In genomic region chr10:99416896-99417479, GRCm38 (mm10) we compare ENCODE assay signal across 14 mouse cellular contexts.
A peak's percentile ranks its signal among the peaks of the same experiment; 100 is the strongest.
DNase-seq lines count a peak whose midpoint lies in the region; ATAC-seq and TF ChIP-seq lines count a peak whose summit lies in the region.
"Had no signal": no experiment of that assay in that cellular context is flagged by ENCODE, and none has a peak within 500 bp of the region (broad histone marks: within the 10 kb centered on the region; RNA-seq: fewer than 3 reads in every experiment).

No protein-coding gene starts in this region.

- 36% methylated on average over 3 of the region's 3 CpGs for WGBS in lung, postnatal 0 days
- 17% methylated on average over 3 of the region's 3 CpGs for WGBS in embryonic facial prominence, embryonic 11.5 days

- no peaks in the 10 kb centered on the region for H3K36me3 ChIP-seq in lung, postnatal 0 days (ENCODE audit: insufficient read depth, low read length)
- no peaks in the 10 kb centered on the region for H3K36me3 ChIP-seq in embryonic facial prominence, embryonic 11.5 days (replicated peaks; ENCODE audit: control insufficient read depth, insufficient read depth, low read depth, low read length)
- H3K36me3 ChIP-seq: intestine, embryonic 15.5 days; liver, embryonic 13.5 days; neural tube, embryonic 15.5 days had no signal

- H3K27ac ChIP-seq in lung, postnatal 0 days (ENCODE audit: low read length) = no peak overlapping the region
- H3K27ac ChIP-seq in embryonic facial prominence, embryonic 11.5 days (replicated peaks; ENCODE audit: low read depth, low read length) = 0 out of 2 replicates have a peak overlapping the region, but pooled peaks have one; percentile 16
- H3K27ac ChIP-seq: heart, adult 2 months; intestine, embryonic 15.5 days; liver, embryonic 13.5 days; neural tube, embryonic 15.5 days had no signal

- H3K27me3 ChIP-seq in lung, postnatal 0 days (replicated peaks; ENCODE audit: insufficient read depth, low read length) = no peaks in the 10 kb centered on the region
- H3K27me3 ChIP-seq in embryonic facial prominence, embryonic 11.5 days (ENCODE audit: control insufficient read depth, insufficient read depth, low read length) = no peaks in the 10 kb centered on the region
- H3K27me3 ChIP-seq: intestine, embryonic 15.5 days; liver, embryonic 13.5 days; neural tube, embryonic 15.5 days had no signal

- H3K9ac ChIP-seq in lung, postnatal 0 days (replicated peaks; ENCODE audit: low read depth) = no peak overlapping the region
- H3K9ac ChIP-seq in embryonic facial prominence, embryonic 11.5 days (replicated peaks; ENCODE audit: low read length) = no peak overlapping the region
- H3K9ac ChIP-seq: intestine, embryonic 15.5 days; liver, embryonic 13.5 days; neural tube, embryonic 15.5 days had no signal

- no peak overlapping the region for H3K4me2 ChIP-seq in lung, postnatal 0 days (replicated peaks; ENCODE audit: low read depth, low read length)
- H3K4me2 ChIP-seq in embryonic facial prominence, embryonic 11.5 days (ENCODE audit: low read depth, low read length) = no peak overlapping the region
- H3K4me2 ChIP-seq: intestine, embryonic 15.5 days; liver, embryonic 13.5 days; neural tube, embryonic 15.5 days had no signal

- no peaks in the 10 kb centered on the region for H3K4me1 ChIP-seq in lung, postnatal 0 days (ENCODE audit: insufficient read depth, low read depth, low read length)
- no peaks in the 10 kb centered on the region for H3K4me1 ChIP-seq in embryonic facial prominence, embryonic 11.5 days (ENCODE audit: control insufficient read depth, insufficient read depth, low read length)
- H3K4me1 ChIP-seq: intestine, embryonic 15.5 days; liver, embryonic 13.5 days; neural tube, embryonic 15.5 days had no signal

- TF ChIP-seq CTCF in lung, postnatal 0 days (IDR thresholded peaks at IDR 0.05) = no peak

- peak; percentile 12 for DNase-seq in lung, postnatal 0 days (ENCODE audit: low spot score)
- no peak for DNase-seq in lung, adult 18-20 months
- DNase-seq in MN1 (ENCODE audit: low spot score) = peak; percentile 36
- no peak for DNase-seq in embryonic facial prominence, embryonic 11.5 days (ENCODE audit: low spot score)
- DNase-seq in thymus, postnatal 25 days = peak; percentile 33
- no peak for DNase-seq in adrenal gland, postnatal 10 days
- no peak for DNase-seq in right cerebral cortex, postnatal 10 days (ENCODE audit: low spot score in 2 of 2)
- DNase-seq in spleen, postnatal 14 days (ENCODE audit: low spot score in 2 of 2) = no peak
- DNase-seq: cerebellum, postnatal 14 days; heart, adult 2 months; liver, embryonic 13.5 days; lung, postnatal 4 days had no signal

- TF ChIP-seq EP300 in lung, postnatal 0 days (IDR thresholded peaks at IDR 0.05) = no peak

- no peak overlapping the region for H3K4me3 ChIP-seq in lung, postnatal 0 days (ENCODE audit: low read depth, low read length)
- no peak overlapping the region for H3K4me3 ChIP-seq in embryonic facial prominence, embryonic 11.5 days (ENCODE audit: low read depth, low read length)
- H3K4me3 ChIP-seq: heart, adult 2 months; intestine, embryonic 15.5 days; liver, embryonic 13.5 days; neural tube, embryonic 15.5 days had no signal

- ATAC-seq in lung, postnatal 0 days = no peak
- no peak for ATAC-seq in embryonic facial prominence, embryonic 11.5 days (replicated peaks; ENCODE audit: insufficient number of reproducible peaks, low FRiP score, low TSS enrichment, low read depth)
- ATAC-seq: intestine, embryonic 15.5 days had no signal

- no peaks in the 10 kb centered on the region for H3K9me3 ChIP-seq in lung, postnatal 0 days (ENCODE audit: low read length)
- H3K9me3 ChIP-seq in embryonic facial prominence, embryonic 11.5 days (replicated peaks; ENCODE audit: control insufficient read depth, low read length) = no peaks in the 10 kb centered on the region
- H3K9me3 ChIP-seq: intestine, embryonic 15.5 days; liver, embryonic 13.5 days; neural tube, embryonic 15.5 days had no signal

Comparison
In these comparisons a context has a peak if more than half of its experiments do, and no peak if none do; other contexts are left out.
1. DNase-seq: peak in lung, postnatal 0 days (single experiment), MN1 (single experiment) and thymus, postnatal 25 days (single experiment); none in lung, adult 18-20 months (0 of 2), embryonic facial prominence, embryonic 11.5 days (single experiment), adrenal gland, postnatal 10 days (single experiment), right cerebral cortex, postnatal 10 days (0 of 2) and spleen, postnatal 14 days (0 of 2).